In genomic region chr11:68400727-68401219, GRCm38 (mm10) we compare ENCODE assay signal across 8 mouse cellular contexts. TPM values are rescaled to one million over a fixed set of nuclear protein-coding genes. Genes with fewer than 3 reads are reported as not detected.
A peak's percentile ranks its signal among the peaks of the same experiment; 100 is the strongest.
DNase-seq lines count a peak whose midpoint lies in the region; ATAC-seq and TF ChIP-seq lines count a peak whose summit lies in the region.

TSS of gene Ntn1 (minus strand) at chr11:68400823.

- peak within 1 kb of the TSS; percentile 95 for H3K4me2 ChIP-seq in embryonic facial prominence, embryonic 13.5 days
- H3K4me2 ChIP-seq in hindbrain, embryonic 13.5 days = peak within 1 kb of the TSS; percentile 92
- H3K4me2 ChIP-seq in midbrain, postnatal 0 days (ENCODE audit: low read depth, low read length, poor library complexity, severe bottlenecking) = peak within 1 kb of the TSS; percentile 77

- H3K9ac ChIP-seq in liver, adult 2 months (ENCODE audit: low read depth, low read length) = no peak within 1 kb of the TSS
- H3K9ac ChIP-seq in embryonic facial prominence, embryonic 13.5 days = peak within 1 kb of the TSS; percentile 67
- peak within 1 kb of the TSS; percentile 76 for H3K9ac ChIP-seq in hindbrain, embryonic 13.5 days
- peak within 1 kb of the TSS; percentile 42; the same call in 1 of the 2 replicates for H3K9ac ChIP-seq in midbrain, postnatal 0 days (replicated peaks; ENCODE audit: low read length, poor library complexity, severe bottlenecking)

- TF ChIP-seq CTCF in liver, adult 2 months (IDR thresholded peaks at IDR 0.05; ENCODE audit: low read depth, low read length) = no peak
- TF ChIP-seq CTCF in midbrain, postnatal 0 days (IDR thresholded peaks at IDR 0.05) = no peak

- H3K36me3 ChIP-seq in liver, adult 2 months (ENCODE audit: control insufficient read depth, insufficient read depth, low read length) = no peaks in the 10 kb centered on the region
- H3K36me3 ChIP-seq in embryonic facial prominence, embryonic 13.5 days = no peaks in the 10 kb centered on the region
- H3K36me3 ChIP-seq in hindbrain, embryonic 13.5 days = no peaks in the 10 kb centered on the region
- no peaks in the 10 kb centered on the region for H3K36me3 ChIP-seq in midbrain, postnatal 0 days (ENCODE audit: insufficient read depth, low read length)

- WGBS in liver, adult 2 months = 15% methylated on average over 11 of the region's 11 CpGs
- 5% methylated on average over 11 of the region's 11 CpGs for WGBS in embryonic facial prominence, embryonic 13.5 days
- WGBS in hindbrain, embryonic 13.5 days = 8% methylated on average over 11 of the region's 11 CpGs
- 14% methylated on average over 11 of the region's 11 CpGs for WGBS in midbrain, postnatal 0 days

- TF ChIP-seq POLR2A in liver, adult 2 months (IDR thresholded peaks at IDR 0.05; ENCODE audit: extremely low read depth, insufficient read depth, low read length) = no peak

- H3K4me1 ChIP-seq in liver, adult 2 months (ENCODE audit: control insufficient read depth, insufficient read depth, low read length) = peaks cover 2% of the 10 kb centered on the region; the same call in 1 of the 2 replicates
- peaks cover 15% of the 10 kb centered on the region for H3K4me1 ChIP-seq in embryonic facial prominence, embryonic 13.5 days
- peaks cover 29% of the 10 kb centered on the region for H3K4me1 ChIP-seq in hindbrain, embryonic 13.5 days (replicated peaks)
- H3K4me1 ChIP-seq in midbrain, postnatal 0 days (ENCODE audit: insufficient read depth, low read length) = no peaks in the 10 kb centered on the region

- H3K4me3 ChIP-seq in liver, adult 2 months (ENCODE audit: insufficient read depth, low read depth, low read length) = peak within 1 kb of the TSS; percentile 28; the same call in 1 of the 2 replicates
- H3K4me3 ChIP-seq in embryonic facial prominence, embryonic 13.5 days = peak within 1 kb of the TSS; percentile 54
- peak within 1 kb of the TSS; percentile 54 for H3K4me3 ChIP-seq in hindbrain, embryonic 13.5 days
- peak within 1 kb of the TSS; percentile 48 for H3K4me3 ChIP-seq in midbrain, postnatal 0 days (ENCODE audit: low read depth, low read length)

- intact Hi-C loops in left cerebral cortex, postnatal 10 days (cut with DNase I) = loop anchor here (10.0 kb wide), 1 partner anchor 586 kb away; no protein-coding TSS in a partner anchor

- H3K9me3 ChIP-seq in embryonic facial prominence, embryonic 13.5 days = no peaks in the 10 kb centered on the region
- H3K9me3 ChIP-seq in hindbrain, embryonic 13.5 days = no peaks in the 10 kb centered on the region
- no peaks in the 10 kb centered on the region for H3K9me3 ChIP-seq in midbrain, postnatal 0 days (ENCODE audit: low read length)

- H3K79me2 ChIP-seq in liver, adult 2 months (ENCODE audit: control insufficient read depth, insufficient read depth, low read length) = no peaks in the 10 kb centered on the region

- ATAC-seq in embryonic facial prominence, embryonic 13.5 days (ENCODE audit: insufficient number of reproducible peaks, insufficient read depth, low FRiP score, low TSS enrichment, low read depth) = no peak
- ATAC-seq in hindbrain, embryonic 13.5 days (ENCODE audit: low FRiP score) = no peak
- ATAC-seq in midbrain, postnatal 0 days (ENCODE audit: low FRiP score) = no peak

- H3K27ac ChIP-seq in liver, adult 2 months (replicated peaks; ENCODE audit: insufficient read depth, low read depth, low read length) = no peak within 1 kb of the TSS
- H3K27ac ChIP-seq in embryonic facial prominence, embryonic 13.5 days = no peak within 1 kb of the TSS
- H3K27ac ChIP-seq in hindbrain, embryonic 13.5 days = peak within 1 kb of the TSS; percentile 40; the same call in 1 of the 2 replicates
- no peak within 1 kb of the TSS for H3K27ac ChIP-seq in midbrain, postnatal 0 days (ENCODE audit: low read depth, low read length)

- no peaks in the 10 kb centered on the region; the same call in none of the 2 replicates for H3K27me3 ChIP-seq in liver, adult 2 months (ENCODE audit: control insufficient read depth, insufficient read depth, low read length)
- H3K27me3 ChIP-seq in embryonic facial prominence, embryonic 13.5 days = peaks cover 88% of the 10 kb centered on the region
- peaks cover 85% of the 10 kb centered on the region for H3K27me3 ChIP-seq in hindbrain, embryonic 13.5 days
- peaks cover 51% of the 10 kb centered on the region; the same call in 1 of the 2 replicates for H3K27me3 ChIP-seq in midbrain, postnatal 0 days (ENCODE audit: insufficient read depth, low read length)

- no peak for DNase-seq in liver, adult 2 months (ENCODE audit: extremely low read depth, low read depth, low spot score)
- no peak for DNase-seq in liver
- no peak for DNase-seq in midbrain, postnatal 0 days (ENCODE audit: low spot score)
- no peak for DNase-seq in right cerebral cortex, postnatal 25 days
- no peak for DNase-seq in spleen, adult 12 weeks (ENCODE audit: low spot score)
- DNase-seq in left cerebral cortex, postnatal 10 days (ENCODE audit: extremely low spot score in 1 of 2, low spot score in 2 of 2) = no peak

RNA-seq across cellular contexts. Expression of gene Ntn1, which starts in this region (rescaled TPM):
- 4.9 and 7.2 TPM in 2 replicates for total RNA-seq in liver, adult 2 months (2014; rRNA removed)
- 5.5 and 7.8 TPM in 2 replicates for polyA plus RNA-seq in liver, adult 2 months (2012; rRNA removed)
- polyA plus RNA-seq in embryonic facial prominence, embryonic 13.5 days (2015; fragmentation: Nextera tagmentation; extraction: Ambion mirVana) = 7.1 and 9.4 TPM in 2 replicates
- 22.3 and 26.4 TPM in 2 replicates for polyA plus RNA-seq in hindbrain, embryonic 13.5 days (2015; fragmentation: Nextera tagmentation; extraction: Ambion mirVana)
- total RNA-seq in midbrain, postnatal 0 days (2014; rRNA removed) = 66.4 and 69.1 TPM in 2 replicates
- polyA plus RNA-seq in midbrain, postnatal 0 days (2015; fragmentation: Nextera tagmentation; extraction: Ambion mirVana) = 9.6 and 9.7 TPM in 2 replicates
- 10 to 100 TPM in 1 of 2 experiments, 1 to 10 TPM in 1; 8.8 to 10.6 TPM for total RNA-seq in left cerebral cortex, postnatal 10 days (2021)
